Mouse (Mus musculus) neural tube, embryonic 15.5 days (tissue): ENCODE measurements around the gene Rgsl1. TPM values are rescaled to one million over a fixed set of nuclear protein-coding genes. Genes with fewer than 3 reads are reported as not detected.
"Not testable (repeated sequence)": the region's sequence is repeated elsewhere in the genome, so short reads cannot be mapped to it uniquely, and the experiment has no call there.

ENCODE experiments used
- ATAC-seq: fragments of 200-750 bp; cut with Nextera tagmentation; 2 replicates; pipeline ENCODE4 v1.8.0; 2017; ENCODE audit warnings: mild to moderate bottlenecking, moderate TSS enrichment, moderate library complexity; ENCODE audit not compliant: low FRiP score
- H3K27ac ChIP-seq: fragments of 300-500 bp; sonication (generic); replicated peaks from 2 replicates; pipeline ENCODE4 v1.5.1; 2015; ENCODE audit warnings: mild to moderate bottlenecking, inconsistent platforms
- H3K27me3 ChIP-seq: fragments of 300-500 bp; sonication (generic); replicated peaks from 2 replicates; pipeline ENCODE4 v1.6.1; 2015; ENCODE audit warnings: inconsistent platforms
- H3K36me3 ChIP-seq: fragments of 300-500 bp; sonication (generic); 2 replicates; pipeline ENCODE4 v1.6.1; 2015; ENCODE audit warnings: inconsistent platforms
- H3K4me1 ChIP-seq: fragments of 300-500 bp; sonication (generic); 2 replicates; pipeline ENCODE4 v1.6.1; 2015; ENCODE audit warnings: inconsistent platforms
- H3K4me2 ChIP-seq: fragments of 300-500 bp; sonication (generic); 2 replicates; pipeline ENCODE4 v1.6.1; 2015; ENCODE audit warnings: inconsistent platforms, mild to moderate bottlenecking, moderate library complexity
- H3K4me3 ChIP-seq: fragments of 300-500 bp; sonication (generic); replicated peaks from 2 replicates; pipeline ENCODE4 v1.5.1; 2015; ENCODE audit warnings: mild to moderate bottlenecking, inconsistent platforms
- H3K9ac ChIP-seq: fragments of 300-500 bp; sonication (generic); replicated peaks from 2 replicates; pipeline ENCODE4 v1.6.1; 2015; ENCODE audit warnings: mild to moderate bottlenecking, inconsistent platforms
- H3K9me3 ChIP-seq: fragments of 300-500 bp; sonication (generic); replicated peaks from 2 replicates; pipeline ENCODE4 v1.6.1; 2016; ENCODE audit warnings: inconsistent platforms
- WGBS: fragments of 180-500 bp; shearing (Covaris S2); methylation state at CpG from one replicate; pipeline ENCODE4 v1.1.7; 2015; ENCODE audit warnings: mixed read lengths; 5-methylcytosine and 5-hydroxymethylcytosine counted together
- polyA plus RNA-seq: library from polyadenylated mRNA; unstranded; fragments of >200 nt; fragmentation: Nextera tagmentation; extraction: Ambion mirVana; gene quantifications from 2 replicates; pipeline ENCODE4 v1.2.1, GENCODE M21; 2015

Rgsl1 gene
- polyA plus RNA-seq, 1 experiment from 2014 or later = 0.18 TPM

DNA sequence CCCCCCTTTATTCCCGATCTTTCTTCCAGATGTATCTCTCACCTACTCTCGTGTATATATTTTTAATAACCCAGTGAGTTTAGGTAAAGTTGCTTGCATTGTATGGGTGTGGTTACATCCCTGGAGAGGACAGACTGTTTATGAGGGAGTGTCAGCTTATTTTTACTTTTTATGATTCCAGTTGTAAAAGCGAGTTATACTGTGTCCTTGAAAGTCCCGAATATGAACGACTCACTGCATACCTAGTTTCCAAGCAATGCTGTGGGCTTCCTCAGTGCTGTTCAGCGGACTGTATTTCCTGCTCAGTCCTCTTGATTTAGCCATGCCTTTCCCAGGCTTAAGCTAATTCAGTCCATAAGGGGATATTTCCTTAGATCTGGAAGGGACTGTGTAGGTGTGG lies 68.8 kb downstream of the Rgsl1 start:
- WGBS = 88% methylated on average over 6 of the region's 6 CpGs
- Histone ChIP-seq H3K27me3 (no peaks in the 10 kb centered on the region), H3K4me2 (no peak overlapping the region), H3K9me3 (no peaks in the 10 kb centered on the region), H3K4me1 (no peaks in the 10 kb centered on the region), H3K36me3 (no peaks in the 10 kb centered on the region), H3K4me3 (no peak overlapping the region), H3K9ac (no peak overlapping the region), H3K27ac (no peak overlapping the region)
- no peak for ATAC-seq

GRCm38 (mm10) chr1:153770776-153771167 lies 73.2 kb downstream of the Rgsl1 start:
- no peaks in the 10 kb centered on the region for H3K9me3 ChIP-seq
- 95% methylated on average over 1 of the region's 1 CpGs for WGBS
- no peaks in the 10 kb centered on the region for H3K4me1 ChIP-seq
- no peak overlapping the region for H3K4me3 ChIP-seq
- no peak overlapping the region for H3K27ac ChIP-seq
- H3K9ac ChIP-seq = no peak overlapping the region
- H3K4me2 ChIP-seq = no peak overlapping the region
- ATAC-seq = no peak
- H3K36me3 ChIP-seq = no peaks in the 10 kb centered on the region
- no peaks in the 10 kb centered on the region for H3K27me3 ChIP-seq

DNA sequence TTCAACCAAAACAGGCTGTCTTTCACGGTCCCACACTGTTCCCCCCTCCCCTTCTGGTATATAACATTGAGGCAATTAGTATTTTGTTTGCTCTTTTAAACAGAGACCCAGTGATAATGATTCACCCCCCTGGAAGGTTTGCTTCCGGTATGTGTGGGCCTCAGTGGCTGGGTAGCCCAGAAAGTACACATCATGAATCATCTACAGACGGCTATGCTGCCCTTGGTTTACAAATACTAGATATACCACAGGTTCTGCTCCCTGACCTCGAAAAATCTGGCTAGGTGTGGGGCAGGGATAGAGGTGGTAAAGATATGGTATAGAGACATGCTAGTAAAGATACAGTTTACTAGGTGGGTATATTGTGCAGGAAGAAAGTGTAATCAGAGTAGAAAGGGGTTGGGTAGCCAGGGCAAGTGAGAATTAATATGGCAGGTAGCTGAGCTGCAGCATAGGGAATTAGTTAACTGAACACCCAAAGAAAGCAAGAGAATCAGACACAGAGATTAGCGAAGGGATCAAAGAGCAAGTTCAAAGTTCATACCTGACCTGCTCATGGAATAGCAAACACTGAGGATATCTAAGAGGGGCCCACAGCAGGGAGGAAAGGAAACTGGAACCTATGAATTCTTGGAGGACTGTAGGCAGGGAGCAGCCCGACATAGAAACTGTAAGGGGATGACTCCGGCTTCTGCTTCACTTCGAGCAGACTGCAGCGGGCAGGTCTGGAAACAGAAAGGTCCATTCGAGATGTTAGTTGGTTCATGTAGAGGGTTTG lies 73.8 kb downstream of the Rgsl1 start:
- no peak overlapping the region for H3K9ac ChIP-seq
- H3K4me3 ChIP-seq = no peak overlapping the region
- H3K4me2 ChIP-seq = no peak overlapping the region
- H3K4me1 ChIP-seq = no peaks in the 10 kb centered on the region
- H3K27ac ChIP-seq = no peak overlapping the region
- H3K36me3 ChIP-seq = no peaks in the 10 kb centered on the region
- WGBS = 86% methylated on average over 10 of the region's 10 CpGs
- no peaks in the 10 kb centered on the region for H3K27me3 ChIP-seq
- no peaks in the 10 kb centered on the region for H3K9me3 ChIP-seq
- ATAC-seq = no peak

GRCm38 (mm10) chr1:153769571-153769970 lies 74.4 kb downstream of the Rgsl1 start:
- 68% methylated on average over 6 of the region's 6 CpGs for WGBS

DNA sequence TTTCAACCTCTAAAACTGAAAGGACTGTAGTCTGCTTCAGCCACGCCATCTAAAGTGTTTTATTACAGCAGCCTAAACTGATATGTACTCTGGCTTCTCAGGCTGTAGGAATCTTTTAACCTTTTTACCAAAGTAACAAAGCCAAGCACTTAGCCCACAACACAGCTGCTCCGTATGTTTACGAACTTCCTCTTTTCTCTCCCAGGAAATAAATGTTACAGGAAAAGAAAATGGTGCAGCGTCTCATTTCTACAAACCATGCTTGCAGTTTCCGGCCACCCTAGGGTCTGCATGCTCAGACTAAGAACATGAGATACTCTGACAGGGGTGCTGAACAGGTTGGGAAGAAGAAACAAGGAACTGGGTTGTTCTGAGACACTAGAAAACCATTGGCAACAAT lies 75.5 kb downstream of the Rgsl1 start:
- no peak overlapping the region for H3K4me2 ChIP-seq
- no peak overlapping the region for H3K9ac ChIP-seq
- no peaks in the 10 kb centered on the region for H3K9me3 ChIP-seq
- no peaks in the 10 kb centered on the region for H3K4me1 ChIP-seq
- no peaks in the 10 kb centered on the region for H3K36me3 ChIP-seq
- H3K4me3 ChIP-seq = no peak overlapping the region
- no peaks in the 10 kb centered on the region for H3K27me3 ChIP-seq
- H3K27ac ChIP-seq = no peak overlapping the region
- ATAC-seq = no peak
- WGBS = 78% methylated on average over 5 of the region's 5 CpGs

More at GRCm38 (mm10) chr1:153769571-153769970, 74.4 kb downstream of the Rgsl1 start:
- H3K4me1 ChIP-seq, ATAC-seq, H3K9me3 ChIP-seq, H3K4me2 ChIP-seq, H3K4me3 ChIP-seq, H3K27ac ChIP-seq, H3K27me3 ChIP-seq, H3K36me3 ChIP-seq, H3K9ac ChIP-seq: not testable (repeated sequence)

- Histone ChIP-seq H3K27ac (no peak overlapping the region), H3K4me1 (no peaks in the 10 kb centered on the region), H3K27me3 (no peaks in the 10 kb centered on the region), H3K36me3 (peaks cover 3% of the 10 kb centered on the region; the same call in 1 of the 2 replicates), H3K4me3 (no peak overlapping the region), H3K9me3 (no peaks in the 10 kb centered on the region), H3K9ac (no peak overlapping the region), H3K4me2 (no peak overlapping the region)
- no peak for ATAC-seq
- 84% methylated on average over 1 of the region's 1 CpGs for WGBS
Measured at GRCm38 (mm10) chr1:153767281-153767680, 76.7 kb downstream of the Rgsl1 start.

GRCm38 (mm10) chr1:153766298-153766697 lies 77.6 kb downstream of the Rgsl1 start:
- H3K9me3 ChIP-seq = no peaks in the 10 kb centered on the region
- H3K9ac ChIP-seq = no peak overlapping the region
- H3K36me3 ChIP-seq = peaks cover 10% of the 10 kb centered on the region; the same call in 1 of the 2 replicates
- H3K4me3 ChIP-seq = no peak overlapping the region
- no peaks in the 10 kb centered on the region for H3K4me1 ChIP-seq
- H3K27ac ChIP-seq = no peak overlapping the region
- ATAC-seq = no peak
- no peak overlapping the region for H3K4me2 ChIP-seq
- 56% methylated on average over 8 of the region's 8 CpGs for WGBS
- no peaks in the 10 kb centered on the region for H3K27me3 ChIP-seq

DNA sequence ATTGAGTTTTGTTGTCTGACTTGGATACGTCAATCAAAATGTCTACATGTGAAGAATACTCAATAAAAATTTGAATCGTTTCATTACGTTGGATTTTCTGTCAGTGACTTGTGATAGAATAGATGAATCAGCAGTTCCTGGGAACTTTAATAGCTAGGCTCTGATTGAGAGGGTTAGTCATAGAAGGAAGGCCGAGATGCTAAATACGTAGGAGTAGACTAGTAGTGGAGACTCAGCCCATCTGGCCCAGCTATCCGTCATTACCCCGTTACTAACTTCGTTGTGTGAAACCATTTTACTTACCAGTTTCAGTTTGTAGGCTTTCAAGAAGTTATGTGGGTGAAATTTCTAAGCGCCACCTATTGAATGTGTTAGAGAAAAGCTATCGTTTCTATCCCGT lies 79.8 kb downstream of the Rgsl1 start:
- H3K27ac ChIP-seq = no peak overlapping the region
- H3K27me3 ChIP-seq = no peaks in the 10 kb centered on the region
- H3K4me3 ChIP-seq = no peak overlapping the region
- peaks cover 19% of the 10 kb centered on the region; the same call in 1 of the 2 replicates for H3K36me3 ChIP-seq
- H3K4me2 ChIP-seq = no peak overlapping the region
- WGBS = 90% methylated on average over 11 of the region's 11 CpGs
- no peaks in the 10 kb centered on the region for H3K4me1 ChIP-seq
- H3K9me3 ChIP-seq = no peaks in the 10 kb centered on the region
- no peak overlapping the region for H3K9ac ChIP-seq
- no peak for ATAC-seq

DNA sequence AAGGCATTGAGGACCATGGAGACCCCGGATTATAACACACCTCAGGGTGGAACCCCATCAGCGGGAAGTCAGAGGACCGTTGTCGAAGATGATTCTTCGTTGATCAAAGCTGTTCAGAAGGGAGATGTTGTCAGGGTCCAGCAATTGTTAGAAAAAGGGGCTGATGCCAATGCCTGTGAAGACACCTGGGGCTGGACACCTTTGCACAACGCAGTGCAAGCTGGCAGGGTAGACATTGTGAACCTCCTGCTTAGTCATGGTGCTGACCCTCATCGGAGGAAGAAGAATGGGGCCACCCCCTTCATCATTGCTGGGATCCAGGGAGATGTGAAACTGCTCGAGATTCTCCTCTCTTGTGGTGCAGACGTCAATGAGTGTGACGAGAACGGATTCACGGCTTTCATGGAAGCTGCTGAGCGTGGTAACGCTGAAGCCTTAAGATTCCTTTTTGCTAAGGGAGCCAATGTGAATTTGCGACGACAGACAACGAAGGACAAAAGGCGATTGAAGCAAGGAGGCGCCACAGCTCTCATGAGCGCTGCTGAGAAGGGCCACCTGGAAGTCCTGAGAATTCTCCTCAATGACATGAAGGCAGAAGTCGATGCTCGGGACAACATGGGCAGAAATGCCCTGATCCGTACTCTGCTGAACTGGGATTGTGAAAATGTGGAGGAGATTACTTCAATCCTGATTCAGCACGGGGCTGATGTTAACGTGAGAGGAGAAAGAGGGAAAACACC lies 90.0 kb downstream of the Rgsl1 start:
- Histone ChIP-seq H3K36me3 (peaks cover 17% of the 10 kb centered on the region), H3K4me2 (no peak overlapping the region), H3K27me3 (no peaks in the 10 kb centered on the region), H3K4me3 (no peak overlapping the region), H3K9ac (no peak overlapping the region), H3K27ac (no peak overlapping the region), H3K9me3 (no peaks in the 10 kb centered on the region), H3K4me1 (peaks cover 35% of the 10 kb centered on the region)
- no peak for ATAC-seq
- 73% methylated on average over 25 of the region's 25 CpGs for WGBS

GRCm38 (mm10) chr1:153752521-153752920 lies 91.4 kb downstream of the Rgsl1 start:
- Histone ChIP-seq H3K27me3 (no peaks in the 10 kb centered on the region), H3K4me1 (peaks cover 47% of the 10 kb centered on the region), H3K27ac (peak overlapping the region; percentile 66), H3K9ac (0 out of 2 replicates have a peak overlapping the region, but pooled peaks have one; percentile 34), H3K4me2 (peak overlapping the region; percentile 55), H3K36me3 (0 out of 2 replicates have a peak, but pooled peaks cover 11% of the 10 kb centered on the region), H3K4me3 (peak overlapping the region; percentile 24), H3K9me3 (no peaks in the 10 kb centered on the region)
- no peak for ATAC-seq
- 87% methylated on average over 6 of the region's 6 CpGs for WGBS

DNA sequence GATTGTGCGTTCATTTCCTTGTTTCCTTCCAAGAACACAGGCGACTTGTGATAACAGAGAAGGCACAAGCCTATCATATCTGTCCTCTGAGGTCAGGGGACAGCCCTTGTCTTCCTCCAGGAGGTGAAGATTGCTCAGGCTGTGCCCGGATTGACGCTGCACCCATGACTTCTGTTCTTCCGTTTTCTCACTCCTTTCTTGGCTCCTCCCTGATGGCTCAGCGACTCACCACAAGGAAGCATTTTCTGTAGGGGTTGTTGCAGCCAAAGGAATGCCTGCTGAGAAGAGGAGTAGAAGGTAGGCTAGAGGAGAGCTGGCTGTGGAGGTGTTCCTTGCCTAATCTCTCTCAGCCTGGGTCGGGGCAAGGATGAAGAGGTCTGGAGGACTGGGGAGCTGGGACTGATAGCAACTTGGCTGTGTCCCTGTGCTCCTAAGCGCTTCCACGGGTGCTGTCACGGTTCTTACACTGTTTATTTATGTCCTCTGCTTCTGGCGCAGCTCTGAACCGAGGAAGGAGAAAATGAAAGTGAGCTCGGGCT lies 92.1 kb downstream of the Rgsl1 start:
- Histone ChIP-seq H3K27me3 (no peaks in the 10 kb centered on the region), H3K27ac (peak overlapping the region; percentile 66), H3K4me3 (peak overlapping the region; percentile 24), H3K9me3 (no peaks in the 10 kb centered on the region), H3K4me1 (peaks cover 49% of the 10 kb centered on the region), H3K9ac (peak overlapping the region; percentile 34), H3K4me2 (peak overlapping the region; percentile 55), H3K36me3 (0 out of 2 replicates have a peak, but pooled peaks cover 11% of the 10 kb centered on the region)
- ATAC-seq = no peak
- WGBS = 32% methylated on average over 13 of the region's 13 CpGs
